Mouse (Mus musculus) embryonic fibroblast, embryonic 13.5 days (primary cell): ENCODE data around the gene Wdr86. TPM values are rescaled to one million over a fixed set of nuclear protein-coding genes. Genes with fewer than 3 reads are reported as not detected.
A peak's percentile ranks its signal among the peaks of the same experiment; 100 is the strongest.
"Not testable (repeated sequence)": the region's sequence is repeated elsewhere in the genome, so short reads cannot be mapped to it uniquely, and the experiment has no call there.

ENCODE experiments used
- H3K27ac ChIP-seq: 2 replicates; pipeline ENCODE4 v1.5.1; 2012; ENCODE audit warnings: low read length, control low read depth, inconsistent platforms; ENCODE audit not compliant: insufficient read depth
- H3K4me1 ChIP-seq: 2 replicates; pipeline ENCODE4 v1.6.1; 2011; ENCODE audit warnings: low read length; ENCODE audit not compliant: control insufficient read depth, insufficient read depth
- H3K4me3 ChIP-seq: 2 replicates; pipeline ENCODE4 v1.5.1; 2011; ENCODE audit warnings: mild to moderate bottlenecking, control low read depth, low read length; ENCODE audit not compliant: insufficient read depth
- CTCF ChIP-seq: IDR thresholded peaks from 2 replicates; pipeline ENCODE4 v1.5.1; 2011; ENCODE audit warnings: mild to moderate bottlenecking, control low read depth, low read length, moderate library complexity, borderline replicate concordance; ENCODE audit not compliant: insufficient read depth
- POLR2A ChIP-seq: IDR thresholded peaks from 2 replicates; pipeline ENCODE4 v1.6.1; 2011; ENCODE audit warnings: low read depth, mild to moderate bottlenecking, control low read depth, low read length, moderate library complexity
- polyA plus RNA-seq: library from polyadenylated mRNA; stranded (reverse); fragments of >200 nt; gene quantifications from 2 replicates; pipeline ENCODE4 v1.2.4, GENCODE M21; 2011; ENCODE audit warnings: low read depth; ENCODE audit not compliant: missing spikeins, insufficient read length

Gene Wdr86
- polyA plus RNA-seq, 1 experiment: 1.1 TPM

GRCm38 (mm10) chr5:24718076-24718475 lies 12.5 kb downstream of the Wdr86 start:
- Histone ChIP-seq H3K4me1 (no peaks in the 10 kb centered on the region), H3K4me3 (no peak overlapping the region), H3K27ac (no peak overlapping the region)
- TF ChIP-seq CTCF (no peak), POLR2A (no peak)

- TF ChIP-seq CTCF: no peak
- H3K27ac ChIP-seq: no peak overlapping the region
- no peaks in the 10 kb centered on the region for H3K4me1 ChIP-seq
- no peak overlapping the region for H3K4me3 ChIP-seq
Observed at GRCm38 (mm10) chr5:24713987-24714386, 16.5 kb downstream of the Wdr86 start.

GRCm38 (mm10) chr5:24713199-24713598 lies 17.3 kb downstream of the Wdr86 start:
- no peak overlapping the region for H3K27ac ChIP-seq
- H3K4me3 ChIP-seq: no peak overlapping the region
- H3K4me1 ChIP-seq: no peaks in the 10 kb centered on the region
- TF ChIP-seq CTCF: no peak
- TF ChIP-seq POLR2A: no peak

- no peak for TF ChIP-seq CTCF
- no peak for TF ChIP-seq POLR2A
- H3K4me1 ChIP-seq: no peaks in the 10 kb centered on the region
- H3K27ac ChIP-seq: no peak overlapping the region
- no peak overlapping the region for H3K4me3 ChIP-seq
Observed at GRCm38 (mm10) chr5:24711615-24712014, 18.9 kb downstream of the Wdr86 start.

- Histone ChIP-seq H3K27ac (no peak overlapping the region), H3K4me3 (no peak overlapping the region), H3K4me1 (no peaks in the 10 kb centered on the region)
- TF ChIP-seq CTCF (no peak), POLR2A (no peak)
Observed at GRCm38 (mm10) chr5:24709962-24710361, 20.6 kb downstream of the Wdr86 start.

- H3K4me1 ChIP-seq: 0 out of 2 replicates have a peak, but pooled peaks cover 2% of the 10 kb centered on the region
Observed at GRCm38 (mm10) chr5:24704615-24705014, 25.9 kb downstream of the Wdr86 start.

GRCm38 (mm10) chr5:24701271-24701670 lies 29.3 kb downstream of the Wdr86 start:
- TF ChIP-seq CTCF: no peak
- TF ChIP-seq POLR2A: no peak
- H3K27ac ChIP-seq: no peak overlapping the region
- H3K4me3 ChIP-seq: no peak overlapping the region
- H3K4me1 ChIP-seq: 0 out of 2 replicates have a peak, but pooled peaks cover 2% of the 10 kb centered on the region

More at GRCm38 (mm10) chr5:24704615-24705014, 25.9 kb downstream of the Wdr86 start:
- no peak for TF ChIP-seq POLR2A
- no peak for TF ChIP-seq CTCF
- Histone ChIP-seq H3K4me3 (no peak overlapping the region), H3K27ac (peak overlapping the region; percentile 5; the same call in 1 of the 2 replicates)

GRCm38 (mm10) chr5:24696704-24697103 lies 33.8 kb downstream of the Wdr86 start:
- no peaks in the 10 kb centered on the region for H3K4me1 ChIP-seq
- TF ChIP-seq CTCF (no peak), POLR2A (no peak)
- H3K27ac ChIP-seq: no peak overlapping the region
- no peak overlapping the region for H3K4me3 ChIP-seq

- TF ChIP-seq POLR2A (no peak), CTCF (no peak)
- Histone ChIP-seq H3K4me3 (no peak overlapping the region), H3K4me1 (peaks cover 8% of the 10 kb centered on the region; the same call in 1 of the 2 replicates), H3K27ac (no peak overlapping the region)
Observed at GRCm38 (mm10) chr5:24687696-24688095, 42.8 kb downstream of the Wdr86 start.

- peak overlapping the region; percentile 75 for H3K27ac ChIP-seq
- H3K4me3 ChIP-seq: peak overlapping the region; percentile 90
- not testable (repeated sequence) for H3K4me1 ChIP-seq
Observed at GRCm38 (mm10) chr5:24686671-24687420, 43.7 kb downstream of the Wdr86 start.

GRCm38 (mm10) chr5:24686176-24686575 lies 44.4 kb downstream of the Wdr86 start:
- Histone ChIP-seq H3K4me1 (peaks cover 8% of the 10 kb centered on the region; the same call in 1 of the 2 replicates), H3K4me3 (peak overlapping the region; percentile 90), H3K27ac (peak overlapping the region; percentile 75)
- TF ChIP-seq POLR2A (0 out of 2 replicates have a peak, but pooled peaks have one; percentile 22), CTCF (no peak)
